Mouse (Mus musculus) spleen, adult 12 weeks (tissue): ENCODE data around the gene Wdfy3.
"Not testable (repeated sequence)": the region's sequence is repeated elsewhere in the genome, so short reads cannot be mapped to it uniquely, and the experiment has no call there.

ENCODE experiments used
- DNase-seq: peaks from one replicate; pipeline ENCODE4 v3.0.0; 2022; ENCODE audit warnings: low spot score

The Wdfy3 gene

GRCm38 (mm10) chr5:102001026-102001425 is 68.7 kb downstream of the Wdfy3 start:
- DNase-seq = no peak

- DNase-seq = no peak
These were observed 70.8 kb downstream of the Wdfy3 start for GRCm38 (mm10) chr5:101998971-101999370.

GRCm38 (mm10) chr5:101996036-101996735 is 73.5 kb downstream of the Wdfy3 start:
- no peak for DNase-seq

- DNase-seq = no peak
These were observed 74.2 kb downstream of the Wdfy3 start for GRCm38 (mm10) chr5:101995451-101995995.

- DNase-seq = no peak
These were observed 75.7 kb downstream of the Wdfy3 start for GRCm38 (mm10) chr5:101993996-101994395.

- DNase-seq = no peak
These were observed 76.6 kb downstream of the Wdfy3 start for GRCm38 (mm10) chr5:101992969-101993670.

- no peak for DNase-seq
These were observed 79.3 kb downstream of the Wdfy3 start for GRCm38 (mm10) chr5:101990298-101990845.

- no peak for DNase-seq
These were observed 81.2 kb downstream of the Wdfy3 start for GRCm38 (mm10) chr5:101988476-101988875.

GRCm38 (mm10) chr5:101986694-101987093 is 83.0 kb downstream of the Wdfy3 start:
- DNase-seq = no peak

- no peak for DNase-seq
These were observed 87.5 kb downstream of the Wdfy3 start for GRCm38 (mm10) chr5:101982239-101982638.

GRCm38 (mm10) chr5:101979594-101979993 is 90.1 kb downstream of the Wdfy3 start:
- no peak for DNase-seq

GRCm38 (mm10) chr5:101972594-101972993 is 97.1 kb downstream of the Wdfy3 start:
- not testable (repeated sequence) for DNase-seq

- DNase-seq = no peak
These were observed 101.4 kb downstream of the Wdfy3 start for GRCm38 (mm10) chr5:101968153-101968851.

- no peak for DNase-seq
These were observed 101.9 kb downstream of the Wdfy3 start for GRCm38 (mm10) chr5:101967832-101968152.

GRCm38 (mm10) chr5:101962824-101963223 is 106.9 kb downstream of the Wdfy3 start:
- no peak for DNase-seq

GRCm38 (mm10) chr5:101959369-101959768 is 110.4 kb downstream of the Wdfy3 start:
- DNase-seq = no peak

GRCm38 (mm10) chr5:101958941-101959340 is 110.8 kb downstream of the Wdfy3 start:
- no peak for DNase-seq

- no peak for DNase-seq
These were observed 112.3 kb downstream of the Wdfy3 start for GRCm38 (mm10) chr5:101957419-101957818.

- no peak for DNase-seq
These were observed 115.1 kb downstream of the Wdfy3 start for GRCm38 (mm10) chr5:101954393-101955340.

- no peak for DNase-seq
These were observed 117.8 kb downstream of the Wdfy3 start for GRCm38 (mm10) chr5:101951918-101952317.

- DNase-seq = no peak
These were observed 120.4 kb downstream of the Wdfy3 start for GRCm38 (mm10) chr5:101949323-101949722.
